Mouse (Mus musculus): ENCODE results near the gene Patj.

DNA sequence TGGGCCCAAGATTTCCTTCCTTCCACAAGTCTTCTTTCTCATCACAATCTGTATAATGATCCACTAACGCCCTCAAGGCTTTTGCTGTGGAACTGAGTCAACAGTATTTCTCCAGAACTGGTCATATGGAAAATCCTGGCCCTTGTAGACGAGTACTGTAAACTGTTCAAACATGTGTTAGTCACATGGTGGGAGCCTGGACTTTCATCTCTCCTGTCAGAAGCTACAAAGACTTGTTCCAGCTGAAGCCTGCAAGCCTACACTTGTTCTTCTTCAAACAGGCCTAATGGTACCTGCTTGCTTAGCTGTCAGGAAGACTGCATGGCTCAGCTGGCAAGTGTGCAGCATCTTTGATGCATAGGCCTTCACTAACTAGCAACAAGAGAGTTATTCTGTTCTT lies 264.9 kb downstream of the Patj start:
- TF ChIP-seq POLR2A (IDR thresholded peaks at IDR 0.05; ENCODE audit: borderline replicate concordance, insufficient read depth, low read length) (no peak), CTCF (IDR thresholded peaks at IDR 0.05; ENCODE audit: borderline replicate concordance, insufficient read depth, low read depth, low read length) (no peak)
